Mouse (Mus musculus): ENCODE measurements around the gene Cox8c. TPM values are rescaled to one million over a fixed set of nuclear protein-coding genes. Genes with fewer than 3 reads are reported as not detected.

Gene Cox8c
- polyA plus RNA-seq, 1 experiment: not detected

DNA sequence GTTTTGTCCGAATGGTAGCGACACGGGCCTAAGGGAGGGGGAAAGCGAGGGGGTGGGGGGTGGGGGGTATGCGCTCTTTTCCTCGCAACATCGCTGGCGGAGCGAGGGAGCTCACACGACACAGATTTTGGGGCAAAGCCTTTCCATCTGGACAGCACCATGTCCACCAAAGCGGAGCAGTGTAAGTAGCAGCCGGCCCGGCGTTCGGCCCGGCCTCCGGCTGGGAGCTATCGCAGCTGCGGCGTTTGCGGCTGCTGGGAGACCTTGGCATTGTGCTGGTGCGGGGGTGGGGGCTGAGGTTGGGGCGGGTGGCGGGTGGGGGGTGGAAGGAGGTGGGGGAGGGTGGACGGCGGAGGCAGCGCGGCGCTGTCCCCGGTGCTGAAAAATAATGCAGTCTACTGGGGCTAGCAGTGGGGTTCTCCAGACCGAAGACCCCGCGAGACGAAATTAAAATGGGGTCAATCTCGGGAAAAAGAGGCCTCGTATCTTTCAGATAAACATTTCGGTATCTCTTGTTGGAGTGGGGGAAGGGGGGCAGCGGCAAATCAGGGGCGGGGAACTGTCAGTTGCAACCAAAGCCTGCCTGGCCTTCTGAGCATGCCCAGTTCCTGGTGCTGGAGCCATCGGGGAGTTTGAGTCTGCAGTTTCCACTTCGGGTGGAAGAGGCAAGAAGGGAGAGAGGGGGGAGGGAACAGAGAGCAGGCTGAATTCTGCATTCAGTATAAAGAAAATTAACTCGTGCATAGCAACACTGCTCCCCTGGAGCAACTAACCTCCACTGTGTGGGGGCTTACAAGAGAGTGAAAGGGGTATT, 50.5 kb downstream of the Cox8c start:
- Histone ChIP-seq H3K27ac (ENCODE audit: control insufficient read depth, insufficient read depth, low read length) (no peak overlapping the region), H3K4me3 (ENCODE audit: control insufficient read depth, insufficient read depth, low read length) (no peak overlapping the region), H3K27me3 (ENCODE audit: control insufficient read depth, insufficient read depth, low read length) (peaks cover 3% of the 10 kb centered on the region; the same call in 1 of the 2 replicates), H3K4me1 (replicated peaks; ENCODE audit: control insufficient read depth, insufficient read depth, low read length) (no peaks in the 10 kb centered on the region), H3K36me3 (ENCODE audit: control insufficient read depth, insufficient read depth, low read length) (no peaks in the 10 kb centered on the region)
- TF ChIP-seq CTCF (IDR thresholded peaks at IDR 0.05; ENCODE audit: borderline replicate concordance, control insufficient read depth, extremely low read depth, insufficient read depth, low read length, poor library complexity) (no peak), POLR2A (IDR thresholded peaks at IDR 0.05; ENCODE audit: control insufficient read depth, extremely low read depth, insufficient read depth, low read length, poor library complexity) (no peak)
- 2% methylated on average over 42 of the region's 42 CpGs for WGBS
- DNase-seq: peak; percentile 4

Other genes with a start within 250 kb of the Cox8c start
- 34.2 and 36.9 TPM in 2 replicates for gene Itpk1, start 194.4 kb upstream of the Cox8c start, polyA plus RNA-seq (2012; rRNA removed)
- gene Moap1, start 155.7 kb upstream of the Cox8c start, polyA plus RNA-seq (2012; rRNA removed): 0.71 and 1.3 TPM in 2 replicates
- gene Tmem251, start 155.6 kb upstream of the Cox8c start, polyA plus RNA-seq (2012; rRNA removed): 4.2 and 4.4 TPM in 2 replicates
- not detected in 2 replicates for gene Gm28051, start 141.6 kb upstream of the Cox8c start, polyA plus RNA-seq (2012; rRNA removed)
- gene Gon7, start 141.5 kb upstream of the Cox8c start, polyA plus RNA-seq (2012; rRNA removed): 19.4 and 25.0 TPM in 2 replicates
- gene Ubr7, start 141.3 kb upstream of the Cox8c start, polyA plus RNA-seq (2012; rRNA removed): 28.7 and 29.0 TPM in 2 replicates
- 3.6 and 4.2 TPM in 2 replicates for gene Gm20604, start 140.6 kb upstream of the Cox8c start, polyA plus RNA-seq (2012; rRNA removed)
- 22.1 and 23.8 TPM in 2 replicates for gene Btbd7, start 20.8 kb upstream of the Cox8c start, polyA plus RNA-seq (2012; rRNA removed)
- 1.1 and 1.3 TPM in 2 replicates for gene Unc79, start 49.5 kb downstream of the Cox8c start, polyA plus RNA-seq (2012; rRNA removed)

Measured in thymus, adult 2 months (tissue).